Mouse (Mus musculus): ENCODE measurements around the gene Pdpn. TPM values are rescaled to one million over a fixed set of nuclear protein-coding genes. Genes with fewer than 3 reads are reported as not detected.

The Pdpn gene
- polyA plus RNA-seq, 1 experiment from 2014 or later: 44.9 TPM

GRCm38 (mm10) chr4:143231790-143232422 is 67.5 kb downstream of the Pdpn start:
- Histone ChIP-seq H3K9me3 (replicated peaks; ENCODE audit: control insufficient read depth, low read length) (no peaks in the 10 kb centered on the region), H3K4me3 (ENCODE audit: low read depth, low read length) (no peak overlapping the region), H3K27ac (replicated peaks; ENCODE audit: low read depth, low read length) (no peak overlapping the region), H3K27me3 (ENCODE audit: control insufficient read depth, insufficient read depth, low read length) (no peaks in the 10 kb centered on the region), H3K36me3 (replicated peaks; ENCODE audit: control insufficient read depth, insufficient read depth, low read depth, low read length) (no peaks in the 10 kb centered on the region), H3K4me2 (ENCODE audit: low read depth, low read length) (no peak overlapping the region), H3K4me1 (ENCODE audit: control insufficient read depth, insufficient read depth, low read length) (no peaks in the 10 kb centered on the region), H3K9ac (replicated peaks; ENCODE audit: low read length) (no peak overlapping the region)
- 90% methylated on average over 10 of the region's 10 CpGs for WGBS
- ATAC-seq (replicated peaks; ENCODE audit: insufficient number of reproducible peaks, low FRiP score, low TSS enrichment, low read depth) (peak; percentile 61; the same call in 1 of the 2 replicates), DNase-seq (ENCODE audit: low spot score) (no peak)

GRCm38 (mm10) chr4:143231110-143231509 is 68.3 kb downstream of the Pdpn start:
- H3K4me3 ChIP-seq (ENCODE audit: low read depth, low read length): no peak overlapping the region
- ATAC-seq (replicated peaks; ENCODE audit: insufficient number of reproducible peaks, low FRiP score, low TSS enrichment, low read depth): no peak
- no peak overlapping the region for H3K9ac ChIP-seq (replicated peaks; ENCODE audit: low read length)
- H3K27ac ChIP-seq (replicated peaks; ENCODE audit: low read depth, low read length): no peak overlapping the region
- no peaks in the 10 kb centered on the region for H3K27me3 ChIP-seq (ENCODE audit: control insufficient read depth, insufficient read depth, low read length)
- 71% methylated on average over 3 of the region's 3 CpGs for WGBS
- peak; percentile 14 for DNase-seq (ENCODE audit: low spot score)
- H3K9me3 ChIP-seq (replicated peaks; ENCODE audit: control insufficient read depth, low read length): no peaks in the 10 kb centered on the region
- no peaks in the 10 kb centered on the region for H3K4me1 ChIP-seq (ENCODE audit: control insufficient read depth, insufficient read depth, low read length)
- H3K4me2 ChIP-seq (ENCODE audit: low read depth, low read length): no peak overlapping the region
- no peaks in the 10 kb centered on the region for H3K36me3 ChIP-seq (replicated peaks; ENCODE audit: control insufficient read depth, insufficient read depth, low read depth, low read length)

GRCm38 (mm10) chr4:143227976-143228375 is 71.4 kb downstream of the Pdpn start:
- Histone ChIP-seq H3K9me3 (replicated peaks; ENCODE audit: control insufficient read depth, low read length) (no peaks in the 10 kb centered on the region), H3K27ac (replicated peaks; ENCODE audit: low read depth, low read length) (no peak overlapping the region), H3K4me1 (ENCODE audit: control insufficient read depth, insufficient read depth, low read length) (no peaks in the 10 kb centered on the region), H3K27me3 (ENCODE audit: control insufficient read depth, insufficient read depth, low read length) (no peaks in the 10 kb centered on the region), H3K4me2 (ENCODE audit: low read depth, low read length) (no peak overlapping the region), H3K36me3 (replicated peaks; ENCODE audit: control insufficient read depth, insufficient read depth, low read depth, low read length) (no peaks in the 10 kb centered on the region), H3K9ac (replicated peaks; ENCODE audit: low read length) (no peak overlapping the region), H3K4me3 (ENCODE audit: low read depth, low read length) (no peak overlapping the region)
- DNase-seq (ENCODE audit: low spot score): no peak
- 72% methylated on average over 5 of the region's 5 CpGs for WGBS
- no peak for ATAC-seq (replicated peaks; ENCODE audit: insufficient number of reproducible peaks, low FRiP score, low TSS enrichment, low read depth)

GRCm38 (mm10) chr4:143225886-143226285 is 73.5 kb downstream of the Pdpn start:
- DNase-seq (ENCODE audit: low spot score) (peak; percentile 66), ATAC-seq (replicated peaks; ENCODE audit: insufficient number of reproducible peaks, low FRiP score, low TSS enrichment, low read depth) (no peak; the same call in 1 of the 2 replicates)
- 30% methylated on average over 9 of the region's 9 CpGs for WGBS
- Histone ChIP-seq H3K9ac (replicated peaks; ENCODE audit: low read length) (no peak overlapping the region), H3K27ac (replicated peaks; ENCODE audit: low read depth, low read length) (no peak overlapping the region), H3K27me3 (ENCODE audit: control insufficient read depth, insufficient read depth, low read length) (no peaks in the 10 kb centered on the region), H3K36me3 (replicated peaks; ENCODE audit: control insufficient read depth, insufficient read depth, low read depth, low read length) (no peaks in the 10 kb centered on the region), H3K9me3 (replicated peaks; ENCODE audit: control insufficient read depth, low read length) (no peaks in the 10 kb centered on the region), H3K4me3 (ENCODE audit: low read depth, low read length) (no peak overlapping the region), H3K4me1 (ENCODE audit: control insufficient read depth, insufficient read depth, low read length) (no peaks in the 10 kb centered on the region), H3K4me2 (ENCODE audit: low read depth, low read length) (no peak overlapping the region)

GRCm38 (mm10) chr4:143219316-143219751 is 80.0 kb downstream of the Pdpn start:
- H3K4me3 ChIP-seq (ENCODE audit: low read depth, low read length): no peak overlapping the region
- no peaks in the 10 kb centered on the region for H3K27me3 ChIP-seq (ENCODE audit: control insufficient read depth, insufficient read depth, low read length)
- H3K36me3 ChIP-seq (replicated peaks; ENCODE audit: control insufficient read depth, insufficient read depth, low read depth, low read length): no peaks in the 10 kb centered on the region
- ATAC-seq (replicated peaks; ENCODE audit: insufficient number of reproducible peaks, low FRiP score, low TSS enrichment, low read depth) (0 out of 2 replicates have a peak, but pooled peaks have one; percentile 39), DNase-seq (ENCODE audit: low spot score) (no peak)
- H3K9ac ChIP-seq (replicated peaks; ENCODE audit: low read length): no peak overlapping the region
- no peak overlapping the region for H3K27ac ChIP-seq (replicated peaks; ENCODE audit: low read depth, low read length)
- no peak overlapping the region for H3K4me2 ChIP-seq (ENCODE audit: low read depth, low read length)
- no peaks in the 10 kb centered on the region for H3K4me1 ChIP-seq (ENCODE audit: control insufficient read depth, insufficient read depth, low read length)
- 66% methylated on average over 9 of the region's 9 CpGs for WGBS
- no peaks in the 10 kb centered on the region for H3K9me3 ChIP-seq (replicated peaks; ENCODE audit: control insufficient read depth, low read length)

GRCm38 (mm10) chr4:143218858-143219257 is 80.5 kb downstream of the Pdpn start:
- H3K36me3 ChIP-seq (replicated peaks; ENCODE audit: control insufficient read depth, insufficient read depth, low read depth, low read length): no peaks in the 10 kb centered on the region
- WGBS: 82% methylated on average over 2 of the region's 2 CpGs
- ATAC-seq (replicated peaks; ENCODE audit: insufficient number of reproducible peaks, low FRiP score, low TSS enrichment, low read depth): no peak

More at GRCm38 (mm10) chr4:143218858-143219257, 80.5 kb downstream of the Pdpn start:
- no peaks in the 10 kb centered on the region for H3K9me3 ChIP-seq (replicated peaks; ENCODE audit: control insufficient read depth, low read length)
- no peak for DNase-seq (ENCODE audit: low spot score)
- no peak overlapping the region for H3K4me2 ChIP-seq (ENCODE audit: low read depth, low read length)
- H3K4me1 ChIP-seq (ENCODE audit: control insufficient read depth, insufficient read depth, low read length): no peaks in the 10 kb centered on the region
- no peak overlapping the region for H3K9ac ChIP-seq (replicated peaks; ENCODE audit: low read length)
- no peak overlapping the region for H3K27ac ChIP-seq (replicated peaks; ENCODE audit: low read depth, low read length)
- H3K27me3 ChIP-seq (ENCODE audit: control insufficient read depth, insufficient read depth, low read length): no peaks in the 10 kb centered on the region
- H3K4me3 ChIP-seq (ENCODE audit: low read depth, low read length): no peak overlapping the region

Other genes with a start within 250 kb of the Pdpn start
- 11.5 and 13.2 TPM in 2 replicates for gene Prdm2, start 86.6 kb downstream of the Pdpn start, polyA plus RNA-seq (2014; fragmentation: Nextera tagmentation; extraction: Ambion mirVana)
- 0.11 and 0.14 TPM in 2 replicates for gene Lrrc38, start 50.2 kb upstream of the Pdpn start, polyA plus RNA-seq (2014; fragmentation: Nextera tagmentation; extraction: Ambion mirVana)
- not detected in 2 replicates for gene Pramel1, start 94.9 kb upstream of the Pdpn start, polyA plus RNA-seq (2014; fragmentation: Nextera tagmentation; extraction: Ambion mirVana)
- 18.7 and 19.0 TPM in 2 replicates for gene Pramef8, start 112.9 kb upstream of the Pdpn start, polyA plus RNA-seq (2014; fragmentation: Nextera tagmentation; extraction: Ambion mirVana)
- gene Oog4, start 150.8 kb upstream of the Pdpn start, polyA plus RNA-seq (2014; fragmentation: Nextera tagmentation; extraction: Ambion mirVana): not detected in 2 replicates
- gene Gm13043, start 211.8 kb upstream of the Pdpn start, polyA plus RNA-seq (2014; fragmentation: Nextera tagmentation; extraction: Ambion mirVana): not detected in 2 replicates
- not detected in 2 replicates for gene Gm13040, start 236.4 kb upstream of the Pdpn start, polyA plus RNA-seq (2014; fragmentation: Nextera tagmentation; extraction: Ambion mirVana)

All from embryonic facial prominence, embryonic 11.5 days (tissue).